8 mouse cellular contexts compared by ENCODE assay signal in the genomic region with DNA sequence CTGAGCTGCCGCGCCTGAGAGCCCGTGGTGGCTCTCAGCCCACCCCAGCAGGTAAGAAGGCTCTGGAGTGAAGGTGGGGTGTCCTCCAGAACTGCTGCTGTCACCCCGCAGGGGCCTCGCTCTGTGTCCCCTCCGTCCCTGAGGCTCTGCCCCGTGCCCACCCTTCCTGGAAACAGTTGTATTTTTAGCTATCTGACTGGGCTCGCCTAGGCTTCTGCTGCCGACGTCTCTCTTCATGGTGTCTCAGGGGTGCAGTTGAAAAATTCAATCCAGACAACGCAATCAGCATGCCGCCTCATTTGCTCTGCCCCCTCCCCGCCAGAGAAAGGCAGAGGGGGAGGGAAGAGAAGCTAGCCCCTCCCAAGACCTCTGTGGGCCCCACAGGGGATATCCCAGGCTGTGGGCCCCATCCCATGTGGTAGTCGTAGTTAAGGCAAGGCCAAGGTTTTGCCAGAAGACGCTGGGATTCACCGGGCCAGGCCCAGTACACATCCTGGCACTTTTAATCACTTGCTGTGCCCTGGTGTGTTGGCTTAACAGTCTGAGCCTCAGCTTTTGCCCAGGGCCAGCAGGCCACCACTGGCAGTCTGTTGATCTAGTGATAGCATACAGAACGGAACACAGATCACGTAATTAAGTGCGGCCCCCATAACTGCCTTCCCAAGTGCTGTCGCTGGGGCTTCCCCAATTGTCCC. TPM values are rescaled to one million over a fixed set of nuclear protein-coding genes. Genes with fewer than 3 reads are reported as not detected.
DNase-seq lines count a peak whose midpoint lies in the region; ATAC-seq and TF ChIP-seq lines count a peak whose summit lies in the region.

No protein-coding gene starts in this region.

- H3K9me3 ChIP-seq in liver, embryonic 11.5 days (ENCODE audit: control insufficient read depth, low read length) = no peaks in the 10 kb centered on the region
- H3K9me3 ChIP-seq in forebrain, embryonic 11.5 days (ENCODE audit: control insufficient read depth, low read length) = no peaks in the 10 kb centered on the region
- no peaks in the 10 kb centered on the region for H3K9me3 ChIP-seq in hindbrain, embryonic 14.5 days (ENCODE audit: control insufficient read depth, low read length)
- no peaks in the 10 kb centered on the region for H3K9me3 ChIP-seq in midbrain, postnatal 0 days (ENCODE audit: low read length)

- DNase-seq in liver, embryonic 11.5 days (ENCODE audit: low spot score) = no peak
- DNase-seq in liver = no peak
- no peak for DNase-seq in forebrain, embryonic 11.5 days (ENCODE audit: low spot score)
- no peak for DNase-seq in hindbrain, embryonic 14.5 days (ENCODE audit: low spot score)
- peak; percentile 36 for DNase-seq in midbrain, postnatal 0 days (ENCODE audit: low spot score)
- no peak for DNase-seq in retina, embryonic 14.5 days (ENCODE audit: low spot score)
- no peak for DNase-seq in gastrocnemius, postnatal 36 days
- DNase-seq in frontal cortex, adult 2 months (ENCODE audit: extremely low spot score in 1 of 2, low spot score in 1 of 2) = no peak

- peak overlapping the region; percentile 19 for H3K4me2 ChIP-seq in liver, embryonic 11.5 days
- no peak overlapping the region for H3K4me2 ChIP-seq in forebrain, embryonic 11.5 days (ENCODE audit: low read depth, low read length, severe bottlenecking)
- peak overlapping the region; percentile 17; the same call in 1 of the 2 replicates for H3K4me2 ChIP-seq in hindbrain, embryonic 14.5 days (replicated peaks)
- no peak overlapping the region for H3K4me2 ChIP-seq in midbrain, postnatal 0 days (ENCODE audit: low read depth, low read length, poor library complexity, severe bottlenecking)

- H3K27me3 ChIP-seq in liver, embryonic 11.5 days (replicated peaks; ENCODE audit: control insufficient read depth, insufficient read depth, low read length) = no peaks in the 10 kb centered on the region
- H3K27me3 ChIP-seq in forebrain, embryonic 11.5 days (ENCODE audit: control insufficient read depth, insufficient read depth, low read length) = no peaks in the 10 kb centered on the region
- H3K27me3 ChIP-seq in hindbrain, embryonic 14.5 days (ENCODE audit: control insufficient read depth, insufficient read depth, low read length) = no peaks in the 10 kb centered on the region
- no peaks in the 10 kb centered on the region for H3K27me3 ChIP-seq in midbrain, postnatal 0 days (ENCODE audit: insufficient read depth, low read length)

- WGBS in liver, embryonic 11.5 days = 51% methylated on average over 20 of the region's 20 CpGs
- WGBS in forebrain, embryonic 11.5 days = 68% methylated on average over 20 of the region's 20 CpGs
- 41% methylated on average over 20 of the region's 20 CpGs for WGBS in hindbrain, embryonic 14.5 days
- WGBS in midbrain, postnatal 0 days = 41% methylated on average over 20 of the region's 20 CpGs

- peaks cover 14% of the 10 kb centered on the region for H3K36me3 ChIP-seq in liver, embryonic 11.5 days (ENCODE audit: control insufficient read depth, insufficient read depth, low read length)
- no peaks in the 10 kb centered on the region; the same call in 1 of the 2 replicates for H3K36me3 ChIP-seq in forebrain, embryonic 11.5 days (ENCODE audit: control insufficient read depth, insufficient read depth, low read length)
- H3K36me3 ChIP-seq in hindbrain, embryonic 14.5 days (replicated peaks; ENCODE audit: control insufficient read depth, insufficient read depth) = no peaks in the 10 kb centered on the region; the same call in 1 of the 2 replicates
- peaks cover 6% of the 10 kb centered on the region; the same call in 1 of the 2 replicates for H3K36me3 ChIP-seq in midbrain, postnatal 0 days (ENCODE audit: insufficient read depth, low read length)

- H3K27ac ChIP-seq in liver, embryonic 11.5 days (ENCODE audit: low read depth, low read length) = no peak overlapping the region; the same call in 1 of the 2 replicates
- H3K27ac ChIP-seq in forebrain, embryonic 11.5 days (ENCODE audit: low read depth, low read length) = peak overlapping the region; percentile 39; the same call in 1 of the 2 replicates
- peak overlapping the region; percentile 69 for H3K27ac ChIP-seq in hindbrain, embryonic 14.5 days
- H3K27ac ChIP-seq in midbrain, postnatal 0 days (ENCODE audit: low read depth, low read length) = peak overlapping the region; percentile 18; the same call in 1 of the 2 replicates

- ATAC-seq in liver, embryonic 11.5 days (replicated peaks; ENCODE audit: low FRiP score) = peak; percentile 11; the same call in 1 of the 2 replicates
- ATAC-seq in forebrain, embryonic 11.5 days (replicated peaks; ENCODE audit: low FRiP score) = no peak
- no peak for ATAC-seq in hindbrain, embryonic 14.5 days (ENCODE audit: low FRiP score)
- no peak for ATAC-seq in midbrain, postnatal 0 days (ENCODE audit: low FRiP score)

- peaks cover 68% of the 10 kb centered on the region for H3K4me1 ChIP-seq in liver, embryonic 11.5 days (replicated peaks; ENCODE audit: control insufficient read depth, insufficient read depth, low read length)
- H3K4me1 ChIP-seq in forebrain, embryonic 11.5 days (replicated peaks; ENCODE audit: control insufficient read depth, insufficient read depth, low read length) = peaks cover 67% of the 10 kb centered on the region
- H3K4me1 ChIP-seq in hindbrain, embryonic 14.5 days (replicated peaks; ENCODE audit: control insufficient read depth, insufficient read depth, low read length) = peaks cover 79% of the 10 kb centered on the region
- H3K4me1 ChIP-seq in midbrain, postnatal 0 days (ENCODE audit: insufficient read depth, low read length) = peaks cover 37% of the 10 kb centered on the region

- intact Hi-C loops in gastrocnemius, postnatal 36 days (cut with DNase I) = no loop called here

- TF ChIP-seq CTCF in midbrain, postnatal 0 days (IDR thresholded peaks at IDR 0.05) = no peak

- peak overlapping the region; percentile 7; the same call in 1 of the 2 replicates for H3K4me3 ChIP-seq in liver, embryonic 11.5 days (ENCODE audit: low read depth, low read length)
- no peak overlapping the region for H3K4me3 ChIP-seq in forebrain, embryonic 11.5 days (ENCODE audit: low read depth, low read length)
- no peak overlapping the region for H3K4me3 ChIP-seq in hindbrain, embryonic 14.5 days (replicated peaks; ENCODE audit: low read length)
- no peak overlapping the region for H3K4me3 ChIP-seq in midbrain, postnatal 0 days (ENCODE audit: low read depth, low read length)

- no peak overlapping the region for H3K9ac ChIP-seq in liver, embryonic 11.5 days (ENCODE audit: low read depth, low read length)
- no peak overlapping the region; the same call in 1 of the 2 replicates for H3K9ac ChIP-seq in forebrain, embryonic 11.5 days (ENCODE audit: low read length)
- H3K9ac ChIP-seq in hindbrain, embryonic 14.5 days = 0 out of 2 replicates have a peak overlapping the region, but pooled peaks have one; percentile 24
- H3K9ac ChIP-seq in midbrain, postnatal 0 days (replicated peaks; ENCODE audit: low read length, poor library complexity, severe bottlenecking) = peak overlapping the region; percentile 29; the same call in 1 of the 2 replicates

RNA-seq across cellular contexts. Expression of a gene that starts 32.8 kb away (rescaled TPM):
- 125 and 127 TPM in 2 replicates for polyA plus RNA-seq in liver, embryonic 11.5 days (2014; fragmentation: Nextera tagmentation; extraction: Ambion mirVana)
- 105 and 115 TPM in 2 replicates for polyA plus RNA-seq in forebrain, embryonic 11.5 days (2014; fragmentation: Nextera tagmentation; extraction: Ambion mirVana)
- 17.5 and 18.2 TPM in 2 replicates for polyA plus RNA-seq in hindbrain, embryonic 14.5 days (2014; fragmentation: Nextera tagmentation; extraction: Ambion mirVana)
- 5.8 and 18.1 TPM in 2 replicates for total RNA-seq in midbrain, postnatal 0 days (2014; rRNA removed)
- 8.4 and 11.3 TPM in 2 replicates for polyA plus RNA-seq in midbrain, postnatal 0 days (2015; fragmentation: Nextera tagmentation; extraction: Ambion mirVana)
- total RNA-seq in gastrocnemius, postnatal 36 days (2021) = under 1 TPM; 0.66 to 0.94 TPM
- polyA plus RNA-seq in frontal cortex, adult 2 months (2012; rRNA removed) = 3.1 and 3.2 TPM in 2 replicates

Comparison
In these comparisons a context has a peak if more than half of its experiments do, and no peak if none do; other contexts are left out.
1. H3K4me2 ChIP-seq: peak in liver, embryonic 11.5 days (single experiment) and hindbrain, embryonic 14.5 days (single experiment); none in forebrain, embryonic 11.5 days (single experiment) and midbrain, postnatal 0 days (single experiment).
2. H3K9ac ChIP-seq: peak in hindbrain, embryonic 14.5 days (single experiment) and midbrain, postnatal 0 days (single experiment); none in liver, embryonic 11.5 days (single experiment) and forebrain, embryonic 11.5 days (single experiment).